Mouse (Mus musculus) heart, postnatal 25 days (tissue): Measurements from ENCODE around the gene Mfng. TPM values are rescaled to one million over a fixed set of nuclear protein-coding genes. Genes with fewer than 3 reads are reported as not detected.
A peak's percentile ranks its signal among the peaks of the same experiment; 100 is the strongest.

Experiments
- DNase-seq: peaks from one replicate; pipeline ENCODE4 v3.0.0; 2022; ENCODE audit warnings: low spot score
- intact Hi-C: fragments of 180-260 bp; cut with DNase I; formaldehyde crosslinking; loops from one replicate; pipeline ENCODE4 v1.15.1; 2025
- total RNA-seq, 2 experiments: library from RNA; stranded (reverse); gene quantifications; 2 replicates each; pipeline ENCODE4 v1.2.3; 2021

Gene Mfng
- total RNA-seq, 2 experiments from 2014 or later = 11.6 to 13.2 TPM

GRCm38 (mm10) chr15:78763704-78764103, 9.6 kb downstream of the Mfng start:
- intact Hi-C loops = no loop called here
- no peak for DNase-seq

- intact Hi-C loops = no loop called here
Observed at GRCm38 (mm10) chr15:78763210-78763609, 10.1 kb downstream of the Mfng start.

GRCm38 (mm10) chr15:78761112-78761511, 12.2 kb downstream of the Mfng start:
- intact Hi-C loops = no loop called here
- no peak for DNase-seq

More at GRCm38 (mm10) chr15:78763210-78763609, 10.1 kb downstream of the Mfng start:
- no peak for DNase-seq

GRCm38 (mm10) chr15:78758132-78758531, 15.1 kb downstream of the Mfng start:
- intact Hi-C loops = no loop called here

GRCm38 (mm10) chr15:78755966-78756725, 17.1 kb downstream of the Mfng start:
- intact Hi-C loops = no loop called here
- no peak for DNase-seq

More at GRCm38 (mm10) chr15:78758132-78758531, 15.1 kb downstream of the Mfng start:
- DNase-seq = no peak

GRCm38 (mm10) chr15:78755226-78755625, 18.0 kb downstream of the Mfng start:
- intact Hi-C loops = no loop called here
- no peak for DNase-seq

- no peak for DNase-seq
- intact Hi-C loops = no loop called here
Observed at GRCm38 (mm10) chr15:78754144-78754543, 19.1 kb downstream of the Mfng start.

GRCm38 (mm10) chr15:78752991-78753390, 20.3 kb downstream of the Mfng start:
- DNase-seq = no peak
- intact Hi-C loops = no loop called here

- intact Hi-C loops = no loop called here
- no peak for DNase-seq
Observed at GRCm38 (mm10) chr15:78750608-78751350, 22.5 kb downstream of the Mfng start.

- DNase-seq = no peak
- intact Hi-C loops = no loop called here
Observed at GRCm38 (mm10) chr15:78749855-78750254, 23.4 kb downstream of the Mfng start.

- DNase-seq = peak; percentile 42
Observed at GRCm38 (mm10) chr15:78744206-78744605, 29.1 kb downstream of the Mfng start.

GRCm38 (mm10) chr15:78742831-78743230, 30.4 kb downstream of the Mfng start:
- no peak for DNase-seq
- intact Hi-C loops = no loop called here

More at GRCm38 (mm10) chr15:78744206-78744605, 29.1 kb downstream of the Mfng start:
- intact Hi-C loops = loop anchor here (1.0 to 2.0 kb wide), 2 partner anchors 121 to 157 kb away; no protein-coding TSS in a partner anchor

GRCm38 (mm10) chr15:78740662-78741061, 32.6 kb downstream of the Mfng start:
- intact Hi-C loops = no loop called here
- DNase-seq = no peak

- no peak for DNase-seq
Observed at GRCm38 (mm10) chr15:78737146-78737545, 36.1 kb downstream of the Mfng start.

GRCm38 (mm10) chr15:78736681-78737100, 36.6 kb downstream of the Mfng start:
- intact Hi-C loops = no loop called here
- no peak for DNase-seq

More at GRCm38 (mm10) chr15:78737146-78737545, 36.1 kb downstream of the Mfng start:
- intact Hi-C loops = no loop called here

- intact Hi-C loops = no loop called here
Observed at GRCm38 (mm10) chr15:78736181-78736579, 37.1 kb downstream of the Mfng start.

GRCm38 (mm10) chr15:78735431-78736180, 37.7 kb downstream of the Mfng start:
- intact Hi-C loops = no loop called here

More at GRCm38 (mm10) chr15:78736181-78736579, 37.1 kb downstream of the Mfng start:
- DNase-seq = no peak

GRCm38 (mm10) chr15:78731830-78732229, 41.4 kb downstream of the Mfng start:
- DNase-seq = no peak
- intact Hi-C loops = no loop called here

More at GRCm38 (mm10) chr15:78735431-78736180, 37.7 kb downstream of the Mfng start:
- no peak for DNase-seq

GRCm38 (mm10) chr15:78730315-78731049, 42.8 kb downstream of the Mfng start:
- DNase-seq = no peak
- intact Hi-C loops = no loop called here
